Mouse (Mus musculus) neural tube, embryonic 11.5 days (tissue): ENCODE results near the gene Slc7a4. TPM values are rescaled to one million over a fixed set of nuclear protein-coding genes. Genes with fewer than 3 reads are reported as not detected.

Experiments
- ATAC-seq: fragments of 200-750 bp; cut with Nextera tagmentation; 2 replicates; pipeline ENCODE4 v1.8.0; 2017; ENCODE audit warnings: moderate number of reproducible peaks, mild to moderate bottlenecking, moderate TSS enrichment, moderate library complexity; ENCODE audit not compliant: insufficient read depth, low FRiP score, low TSS enrichment
- DNase-seq: peaks from one replicate; pipeline ENCODE4 v3.0.0-alpha.2; 2015; ENCODE audit warnings: low spot score
- H3K27ac ChIP-seq: fragments of 300-500 bp; sonication (generic); 2 replicates; pipeline ENCODE4 v1.5.1; 2014; ENCODE audit warnings: low read depth, mild to moderate bottlenecking, low read length
- H3K27me3 ChIP-seq: fragments of 300-500 bp; sonication (generic); 2 replicates; pipeline ENCODE4 v1.6.1; 2014; ENCODE audit warnings: mild to moderate bottlenecking, low read length, mixed read lengths; ENCODE audit not compliant: control insufficient read depth, insufficient read depth
- H3K36me3 ChIP-seq: fragments of 300-500 bp; sonication (generic); 2 replicates; pipeline ENCODE4 v1.6.1; 2014; ENCODE audit warnings: mild to moderate bottlenecking, low read length, moderate library complexity, mixed read lengths; ENCODE audit not compliant: control insufficient read depth, insufficient read depth
- H3K4me1 ChIP-seq: fragments of 300-500 bp; sonication (generic); 2 replicates; pipeline ENCODE4 v1.6.1; 2014; ENCODE audit warnings: low read length, mixed read lengths; ENCODE audit not compliant: control insufficient read depth, insufficient read depth
- H3K4me2 ChIP-seq: fragments of 300-500 bp; sonication (generic); 2 replicates; pipeline ENCODE4 v1.6.1; 2014; ENCODE audit warnings: low read depth, mild to moderate bottlenecking, moderate library complexity
- H3K4me3 ChIP-seq: fragments of 300-500 bp; sonication (generic); 2 replicates; pipeline ENCODE4 v1.5.1; 2014; ENCODE audit warnings: low read depth, low read length
- H3K9ac ChIP-seq: fragments of 300-500 bp; sonication (generic); 2 replicates; pipeline ENCODE4 v1.6.1; 2014; ENCODE audit warnings: mild to moderate bottlenecking, low read length
- H3K9me3 ChIP-seq: fragments of 300-500 bp; sonication (generic); 2 replicates; pipeline ENCODE4 v1.6.1; 2016; ENCODE audit warnings: low read length; ENCODE audit not compliant: control insufficient read depth
- WGBS: fragments of 180-500 bp; shearing (Covaris S2); extraction: QIAGEN DNeasy Blood & Tissue Kit; methylation state at CpG from one replicate; pipeline ENCODE4 v1.1.7; 2014; 5-methylcytosine and 5-hydroxymethylcytosine counted together
- polyA plus RNA-seq: library from polyadenylated mRNA; unstranded; fragments of >200 nt; fragmentation: Nextera tagmentation; extraction: Ambion mirVana; gene quantifications from 2 replicates; pipeline ENCODE4 v1.2.1, GENCODE M21; 2014

Slc7a4 gene
- polyA plus RNA-seq, 1 experiment from 2014 or later, result 2.9 TPM

GRCm38 (mm10) chr16:17525524-17525923 is 57.5 kb downstream of the Slc7a4 start:
- H3K9me3 ChIP-seq, result no peaks in the 10 kb centered on the region
- H3K9ac ChIP-seq, result no peak overlapping the region
- no peak overlapping the region for H3K4me2 ChIP-seq
- H3K4me1 ChIP-seq, result no peaks in the 10 kb centered on the region
- H3K4me3 ChIP-seq, result no peak overlapping the region
- ATAC-seq (no peak), DNase-seq (no peak)
- H3K27me3 ChIP-seq, result no peaks in the 10 kb centered on the region
- no peak overlapping the region for H3K27ac ChIP-seq
- peaks cover 42% of the 10 kb centered on the region for H3K36me3 ChIP-seq
- 86% methylated on average over 3 of the region's 3 CpGs for WGBS

- WGBS, result 94% methylated on average over 11 of the region's 11 CpGs
- no peaks in the 10 kb centered on the region for H3K27me3 ChIP-seq
- H3K36me3 ChIP-seq, result peaks cover 49% of the 10 kb centered on the region
- H3K27ac ChIP-seq, result no peak overlapping the region
- no peaks in the 10 kb centered on the region for H3K4me1 ChIP-seq
- no peak for DNase-seq
- H3K4me3 ChIP-seq, result no peak overlapping the region
- H3K4me2 ChIP-seq, result no peak overlapping the region
- no peak for ATAC-seq
- no peak overlapping the region for H3K9ac ChIP-seq
- H3K9me3 ChIP-seq, result no peaks in the 10 kb centered on the region
Measured at GRCm38 (mm10) chr16:17524156-17524555, 58.9 kb downstream of the Slc7a4 start.

Other genes starting within 250 kb of the Slc7a4 start
- gene Snap29, start 177.2 kb downstream of the Slc7a4 start, polyA plus RNA-seq, result 7.3 and 7.7 TPM in 2 replicates
- 42.8 and 51.2 TPM in 2 replicates for gene Pi4ka, start 176.9 kb downstream of the Slc7a4 start, polyA plus RNA-seq
- 86.5 and 93.8 TPM in 2 replicates for gene Crkl, start 131.2 kb downstream of the Slc7a4 start, polyA plus RNA-seq
- 0.77 and 0.88 TPM in 2 replicates for gene Aifm3, start 93.6 kb downstream of the Slc7a4 start, polyA plus RNA-seq
- gene Lztr1, start 74.5 kb downstream of the Slc7a4 start, polyA plus RNA-seq, result 87.4 and 92.7 TPM in 2 replicates
- gene Thap7, start 52.1 kb downstream of the Slc7a4 start, polyA plus RNA-seq, result 39.6 and 51.4 TPM in 2 replicates
- 0.20 and 0.42 TPM in 2 replicates for gene Lrrc74b, start 22.0 kb downstream of the Slc7a4 start, polyA plus RNA-seq
- 0.23 and 0.41 TPM in 2 replicates for gene P2rx6, start 21.3 kb downstream of the Slc7a4 start, polyA plus RNA-seq
- 41.2 and 45.3 TPM in 2 replicates for gene Smpd4, start 36.1 kb upstream of the Slc7a4 start, polyA plus RNA-seq
- gene Ccdc74a, start 63.3 kb upstream of the Slc7a4 start, polyA plus RNA-seq, result 3.5 and 4.7 TPM in 2 replicates
- gene Med15, start 149.7 kb upstream of the Slc7a4 start, polyA plus RNA-seq, result 40.2 and 40.4 TPM in 2 replicates
- gene Klhl22, start 176.4 kb upstream of the Slc7a4 start, polyA plus RNA-seq, result 62.1 and 62.4 TPM in 2 replicates
- 9.5 and 13.1 TPM in 2 replicates for gene Scarf2, start 214.1 kb upstream of the Slc7a4 start, polyA plus RNA-seq
- 0.19 and 0.36 TPM in 2 replicates for gene B830017H08Rik, start 249.9 kb upstream of the Slc7a4 start, polyA plus RNA-seq